Mouse (Mus musculus): ENCODE results near the gene 1700021F05Rik.
"Not testable (repeated sequence)": the region's sequence is repeated elsewhere in the genome, so short reads cannot be mapped to it uniquely, and the experiment has no call there.

Gene 1700021F05Rik

GRCm38 (mm10) chr10:43539746-43540310, 966 bp downstream of the 1700021F05Rik start:
- DNase-seq (ENCODE audit: low spot score in 2 of 2) = no peak

GRCm38 (mm10) chr10:43538831-43539230, 2.0 kb downstream of the 1700021F05Rik start:
- DNase-seq (ENCODE audit: low spot score in 2 of 2) = no peak

- no peak for DNase-seq (ENCODE audit: low spot score in 2 of 2)
These were observed 3.1 kb downstream of the 1700021F05Rik start for GRCm38 (mm10) chr10:43537652-43538051.

GRCm38 (mm10) chr10:43534382-43534781, 6.4 kb downstream of the 1700021F05Rik start:
- no peak for DNase-seq (ENCODE audit: low spot score in 2 of 2)

- DNase-seq (ENCODE audit: low spot score in 2 of 2) = peak in 1 of 2 experiments; percentile 30
These were observed 13.2 kb downstream of the 1700021F05Rik start for GRCm38 (mm10) chr10:43527283-43528269.

GRCm38 (mm10) chr10:43523931-43524330, 16.9 kb downstream of the 1700021F05Rik start, which contains the start of gene Gm9803:
Gene Gm9803, plus strand, starts transcription at chr10:43524084.
- DNase-seq (ENCODE audit: low spot score in 2 of 2) = not testable (repeated sequence)

- DNase-seq (ENCODE audit: low spot score in 2 of 2) = no peak
These were observed 20.8 kb downstream of the 1700021F05Rik start for GRCm38 (mm10) chr10:43519977-43520376.

- DNase-seq (ENCODE audit: low spot score in 2 of 2) = no peak
These were observed 22.4 kb downstream of the 1700021F05Rik start for GRCm38 (mm10) chr10:43518368-43518767.

GRCm38 (mm10) chr10:43517836-43518235, 23.0 kb downstream of the 1700021F05Rik start:
- DNase-seq (ENCODE audit: low spot score in 2 of 2) = no peak

- no peak for DNase-seq (ENCODE audit: low spot score in 2 of 2)
These were observed 23.7 kb downstream of the 1700021F05Rik start for GRCm38 (mm10) chr10:43516992-43517660.

GRCm38 (mm10) chr10:43512976-43513375, 27.8 kb downstream of the 1700021F05Rik start:
- no peak for DNase-seq (ENCODE audit: low spot score in 2 of 2)

- DNase-seq (ENCODE audit: low spot score in 2 of 2) = no peak
These were observed 31.6 kb downstream of the 1700021F05Rik start for GRCm38 (mm10) chr10:43509228-43509627.

- DNase-seq (ENCODE audit: low spot score in 2 of 2) = no peak
These were observed 33.7 kb downstream of the 1700021F05Rik start for GRCm38 (mm10) chr10:43507051-43507450.

- DNase-seq (ENCODE audit: low spot score in 2 of 2) = no peak
These were observed 36.5 kb downstream of the 1700021F05Rik start for GRCm38 (mm10) chr10:43504291-43504690.

GRCm38 (mm10) chr10:43502599-43502998, 38.2 kb downstream of the 1700021F05Rik start:
- DNase-seq (ENCODE audit: low spot score in 2 of 2) = no peak

GRCm38 (mm10) chr10:43490846-43491245, 49.9 kb downstream of the 1700021F05Rik start:
- no peak for DNase-seq (ENCODE audit: low spot score in 2 of 2)

- no peak for DNase-seq (ENCODE audit: low spot score in 2 of 2)
These were observed 50.8 kb downstream of the 1700021F05Rik start for GRCm38 (mm10) chr10:43490034-43490433.

- DNase-seq (ENCODE audit: low spot score in 2 of 2) = no peak
These were observed 51.2 kb downstream of the 1700021F05Rik start for GRCm38 (mm10) chr10:43489550-43489949.

- no peak for DNase-seq (ENCODE audit: low spot score in 2 of 2)
These were observed 51.7 kb downstream of the 1700021F05Rik start for GRCm38 (mm10) chr10:43489139-43489538.

GRCm38 (mm10) chr10:43488258-43488657, 52.5 kb downstream of the 1700021F05Rik start:
- DNase-seq (ENCODE audit: low spot score in 2 of 2) = no peak

GRCm38 (mm10) chr10:43487441-43488010, 53.3 kb downstream of the 1700021F05Rik start:
- DNase-seq (ENCODE audit: low spot score in 2 of 2) = no peak

GRCm38 (mm10) chr10:43485751-43486268, 55.0 kb downstream of the 1700021F05Rik start:
- DNase-seq (ENCODE audit: low spot score in 2 of 2) = no peak
